Mouse (Mus musculus) lung, postnatal 0 days (tissue): Measurements from ENCODE around the gene Ms4a18.
A peak's percentile ranks its signal among the peaks of the same experiment; 100 is the strongest.

Experiments
- CTCF ChIP-seq: IDR thresholded peaks from 2 replicates; pipeline ENCODE4 v1.5.1; 2016; ENCODE audit warnings: antibody characterized with exemption, mild to moderate bottlenecking
- EP300 ChIP-seq: IDR thresholded peaks from 2 replicates; pipeline ENCODE4 v1.6.1; 2016; ENCODE audit warnings: antibody characterized with exemption, mild to moderate bottlenecking, control low read depth

- TF ChIP-seq CTCF = peak; percentile 87
- peak; percentile 60 for TF ChIP-seq EP300
Measured at GRCm38 (mm10) chr19:10959085-10959977, 58.5 kb downstream of the Ms4a18 start.
